Mouse (Mus musculus) adrenal gland (tissue): ENCODE data around the gene Creb3l1.

Experiments
- intact Hi-C: fragments of 180-260 bp; cut with DNase I; formaldehyde crosslinking; loops from one replicate; pipeline ENCODE4 v1.15.1; 2025

Gene Creb3l1

DNA sequence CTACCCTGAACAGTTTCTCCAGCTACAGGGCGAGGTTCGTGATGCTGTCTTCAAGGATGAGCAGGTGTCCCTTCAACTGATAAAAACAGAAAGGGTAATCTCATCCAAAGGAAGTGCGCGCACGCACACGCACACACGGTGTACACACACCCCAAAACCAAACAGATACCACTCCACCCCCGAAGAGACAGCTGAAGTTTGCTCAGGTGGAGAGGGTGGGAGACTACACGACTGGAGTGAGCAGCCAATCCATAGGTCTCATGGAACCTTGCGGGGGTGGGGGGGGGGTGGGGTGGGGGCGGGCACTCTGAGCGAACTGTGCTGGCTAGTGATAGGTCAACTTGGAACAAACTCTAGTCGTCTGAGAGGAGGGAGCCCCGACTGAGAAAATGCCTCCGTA lies 17.2 kb upstream of the Creb3l1 start:
- intact Hi-C loops = no loop called here

- intact Hi-C loops = no loop called here
Measured at GRCm38 (mm10) chr2:92034273-92034672, 10.0 kb upstream of the Creb3l1 start.

DNA sequence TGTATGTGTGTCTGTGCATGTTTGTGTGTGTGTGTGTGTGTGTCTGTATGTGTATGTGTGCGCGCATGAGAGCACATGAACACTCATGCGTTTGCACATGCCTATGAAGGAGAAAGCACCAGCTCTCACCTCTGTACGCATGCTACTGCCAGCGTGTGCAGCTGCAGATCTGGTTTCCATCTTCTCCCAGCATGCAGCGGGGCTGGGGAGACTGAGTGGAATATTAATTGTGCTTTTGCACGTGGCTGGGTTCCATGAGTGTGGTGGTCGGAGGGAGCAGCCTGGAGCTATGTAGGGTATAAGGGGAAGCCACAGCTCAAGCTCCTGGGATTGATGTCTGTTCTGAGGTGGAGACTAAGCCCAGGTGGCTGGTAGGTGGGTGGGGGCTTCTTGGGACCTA lies 6.3 kb upstream of the Creb3l1 start:
- intact Hi-C loops = no loop called here

DNA sequence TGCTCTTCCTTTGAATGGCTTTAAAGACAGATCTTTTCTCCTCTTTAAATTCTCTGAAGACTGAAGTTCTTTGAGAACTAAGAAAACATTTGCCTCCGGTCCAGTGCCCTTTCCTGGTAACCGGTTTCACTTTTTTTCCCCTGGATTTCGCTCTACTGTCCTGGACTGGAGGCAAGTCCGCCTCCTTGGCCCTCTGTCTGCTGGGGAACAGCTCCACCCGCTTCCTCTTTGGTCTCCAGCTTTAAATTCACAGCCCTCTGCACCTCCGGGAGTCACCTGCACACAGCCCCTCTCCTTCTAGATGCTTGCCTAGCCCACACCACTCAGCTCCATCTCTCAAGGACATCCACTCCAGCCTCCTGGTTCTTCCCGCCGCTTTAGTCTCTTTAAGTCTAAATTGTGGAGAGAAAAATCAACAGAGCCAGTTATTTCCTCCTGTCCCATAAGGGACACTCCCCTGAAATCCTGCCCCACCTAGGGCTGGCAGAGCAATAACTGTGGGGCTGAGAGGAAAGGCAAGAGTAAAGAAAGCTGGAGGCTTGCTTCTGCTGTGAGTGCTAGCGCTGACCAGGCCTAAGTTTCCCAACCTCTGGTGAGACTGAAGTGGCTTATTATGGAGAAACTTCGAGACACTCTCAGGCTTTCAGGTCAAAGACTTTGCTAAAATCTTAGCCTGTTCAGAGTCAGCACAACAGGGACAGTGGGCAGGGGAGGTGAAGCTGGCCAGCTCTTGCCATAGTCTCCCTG lies 5.3 kb upstream of the Creb3l1 start:
- intact Hi-C loops = no loop called here

DNA sequence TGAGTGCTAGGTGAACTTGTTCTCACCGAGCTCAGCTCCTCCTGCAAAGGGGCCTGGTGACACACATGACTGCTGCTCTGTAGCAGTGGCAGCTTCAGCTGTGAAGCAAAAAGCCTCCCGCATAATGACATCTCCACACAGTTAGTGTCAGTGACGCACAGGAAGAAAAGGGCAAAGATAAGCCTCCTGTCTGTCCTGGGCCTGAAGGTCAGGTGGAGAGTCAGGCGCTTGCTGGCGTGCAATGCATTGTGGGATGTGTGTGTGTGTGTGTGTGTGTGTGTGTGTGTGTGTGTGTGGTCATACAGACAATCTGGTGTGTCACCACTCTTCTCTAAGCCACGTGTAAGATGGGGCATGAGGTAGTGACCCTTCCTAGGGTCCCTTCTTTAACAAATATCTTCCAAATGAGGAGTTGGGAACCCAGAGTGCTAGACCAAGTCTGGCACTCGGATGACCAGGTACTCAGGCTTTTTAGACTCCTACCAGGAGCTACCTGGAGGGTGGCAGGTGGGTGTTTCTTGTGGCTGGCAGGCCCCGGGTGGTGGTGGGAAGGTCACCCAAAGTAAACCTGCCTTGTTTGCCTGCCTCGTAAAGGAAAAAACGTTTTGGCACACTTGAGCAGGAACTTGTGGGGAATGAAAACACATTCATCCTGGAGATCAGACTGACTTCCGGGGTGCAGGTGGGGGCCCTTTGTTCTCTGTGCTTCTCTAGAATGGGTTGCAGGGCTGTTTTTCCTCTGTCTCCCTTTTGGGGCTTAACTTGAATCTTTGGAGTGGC lies 3.7 kb upstream of the Creb3l1 start:
- intact Hi-C loops = no loop called here

GRCm38 (mm10) chr2:92025966-92026365 lies 1.7 kb upstream of the Creb3l1 start:
- intact Hi-C loops = no loop called here

DNA sequence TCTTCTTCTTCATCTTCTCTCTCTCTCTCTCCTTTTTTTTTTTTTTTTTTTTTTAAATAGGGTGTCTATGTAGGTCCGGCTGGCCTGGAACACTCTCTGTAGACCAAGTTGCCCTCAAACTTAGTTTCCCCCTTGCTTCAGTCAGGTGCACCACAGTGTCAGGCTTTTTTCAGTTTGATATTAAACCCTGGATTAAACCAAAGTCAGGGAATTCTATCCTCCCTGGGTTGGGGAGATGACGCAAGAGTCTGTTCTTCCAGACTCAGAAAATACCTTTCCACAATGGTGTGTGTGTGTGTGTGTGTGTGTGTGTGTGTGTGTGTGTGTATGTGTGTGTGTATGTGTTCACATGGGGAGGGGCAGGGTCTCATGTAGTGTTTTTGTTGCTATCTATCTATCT lies 900 bp upstream of the Creb3l1 start:
- intact Hi-C loops = no loop called here

DNA sequence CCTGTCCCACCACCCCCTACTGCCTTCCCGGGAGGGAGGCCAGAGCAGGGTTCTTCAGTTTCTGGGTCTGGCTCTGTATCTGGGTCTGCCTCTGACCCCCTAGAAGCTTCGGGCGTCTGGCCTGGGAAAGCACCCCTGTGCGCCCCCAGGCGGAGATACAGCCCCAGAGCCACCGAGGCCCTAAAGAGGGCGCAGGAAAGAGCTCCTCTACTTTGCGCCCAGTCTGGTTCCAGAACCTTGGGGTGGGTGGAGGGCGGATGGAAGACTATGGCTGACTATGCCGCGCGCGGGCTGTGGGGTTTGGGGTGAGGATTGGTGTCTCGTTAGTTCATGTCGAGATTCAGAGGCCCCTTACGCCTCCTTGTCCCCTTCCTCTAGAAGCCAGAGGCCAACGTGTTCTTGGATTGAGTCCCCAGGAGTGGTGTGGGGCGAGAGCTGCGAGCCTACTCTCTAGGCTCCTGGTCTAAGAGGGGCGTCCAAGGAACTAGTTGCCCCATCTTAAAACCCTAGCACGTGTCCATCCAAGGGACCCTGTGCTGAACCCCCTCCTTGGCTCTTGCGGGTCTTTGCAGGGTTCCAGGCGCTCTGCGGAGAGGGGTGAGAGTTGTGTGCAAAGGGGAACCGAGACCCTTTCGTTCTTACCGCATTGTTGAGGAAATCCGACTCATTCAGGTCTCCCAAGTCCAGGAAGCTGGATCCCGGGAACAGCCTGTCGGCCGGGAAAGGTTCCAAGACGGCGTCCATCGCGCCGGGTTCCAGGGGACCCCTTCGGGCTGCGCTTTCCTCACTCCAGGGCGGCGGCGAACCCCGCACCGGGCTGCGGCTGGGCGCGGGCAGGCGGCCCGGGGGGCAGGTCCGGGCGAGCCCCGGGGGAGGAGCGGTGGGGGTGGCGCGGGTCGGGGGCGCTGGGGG lies 684 bp downstream of the Creb3l1 start:
- intact Hi-C loops = no loop called here

GRCm38 (mm10) chr2:92020676-92021265 lies 3.5 kb downstream of the Creb3l1 start:
- intact Hi-C loops = no loop called here

DNA sequence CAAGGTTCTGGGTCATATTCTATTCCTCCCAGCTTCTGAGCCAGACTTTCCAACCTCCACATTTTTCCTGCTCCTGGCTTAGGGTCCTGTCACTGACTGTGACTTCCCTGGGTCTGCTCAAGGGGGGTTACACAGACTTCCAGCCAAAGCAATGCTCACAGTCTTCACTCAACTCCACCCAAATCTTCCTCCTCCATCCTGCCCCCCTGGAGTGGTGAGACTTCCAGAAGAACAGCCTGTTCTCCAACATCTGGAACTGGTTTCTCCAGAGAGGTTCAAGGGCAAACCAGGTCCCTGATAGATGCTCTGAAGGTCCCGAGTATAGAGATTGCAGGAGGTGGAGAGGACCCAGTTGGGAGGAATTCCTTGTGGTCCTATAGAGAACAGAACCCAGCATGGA lies 6.9 kb downstream of the Creb3l1 start:
- intact Hi-C loops = no loop called here

DNA sequence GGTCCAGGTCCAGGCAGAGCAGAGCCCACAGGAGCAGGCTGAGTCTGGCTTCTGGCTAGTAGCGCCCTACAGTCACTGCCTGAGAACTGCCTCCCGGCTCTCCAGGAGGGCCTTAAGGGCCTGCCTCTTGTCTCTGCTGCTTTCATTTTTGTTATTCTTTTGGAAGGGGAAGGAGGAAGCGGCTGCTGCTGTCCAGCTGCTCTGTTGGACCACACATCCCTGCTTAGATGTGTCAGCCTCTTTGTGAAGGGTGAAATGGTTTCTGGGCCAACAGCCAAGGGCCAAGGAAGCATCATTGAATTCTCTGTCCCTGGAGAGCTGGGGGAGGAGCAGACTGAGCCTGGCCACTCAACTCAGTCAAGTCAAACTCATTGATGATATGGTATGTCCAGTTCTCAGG lies 7.3 kb downstream of the Creb3l1 start:
- intact Hi-C loops = no loop called here

GRCm38 (mm10) chr2:92014891-92015290 lies 9.4 kb downstream of the Creb3l1 start:
- intact Hi-C loops = no loop called here

GRCm38 (mm10) chr2:92014248-92014647 lies 10.1 kb downstream of the Creb3l1 start:
- intact Hi-C loops = no loop called here

DNA sequence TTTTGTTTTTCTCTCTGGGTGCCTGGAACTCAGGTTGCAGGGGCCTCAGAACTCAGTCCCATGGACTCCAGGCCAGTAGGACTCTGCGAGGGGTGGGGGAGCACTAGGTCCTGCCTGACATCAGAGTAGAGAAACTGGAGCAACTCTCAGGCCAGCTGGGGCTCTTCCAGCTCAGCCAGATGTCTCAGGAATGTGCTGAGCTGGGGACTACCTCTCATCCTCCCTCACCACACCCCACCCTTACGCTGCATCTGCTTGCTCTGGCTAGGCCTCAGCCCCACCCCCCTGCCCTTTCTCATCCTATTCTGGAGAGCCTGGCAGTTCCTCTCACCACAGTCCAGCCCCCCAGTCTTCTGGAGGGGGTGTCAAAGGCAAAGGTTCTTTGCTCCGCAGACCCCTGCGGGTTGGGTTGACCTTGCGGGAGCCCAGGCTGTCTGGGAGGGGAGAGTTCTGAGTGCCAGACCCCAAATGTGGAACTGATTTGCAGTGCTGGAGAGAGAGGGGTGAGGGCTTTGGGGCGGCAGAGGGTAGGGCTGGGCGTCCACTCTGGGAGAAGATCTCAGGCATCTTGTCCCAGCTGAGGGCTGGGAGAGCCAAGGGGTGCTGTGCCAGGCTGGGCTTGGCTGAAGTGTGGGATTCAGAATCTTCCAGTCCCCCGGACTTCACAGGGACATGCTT lies 11.4 kb downstream of the Creb3l1 start:
- intact Hi-C loops = no loop called here

DNA sequence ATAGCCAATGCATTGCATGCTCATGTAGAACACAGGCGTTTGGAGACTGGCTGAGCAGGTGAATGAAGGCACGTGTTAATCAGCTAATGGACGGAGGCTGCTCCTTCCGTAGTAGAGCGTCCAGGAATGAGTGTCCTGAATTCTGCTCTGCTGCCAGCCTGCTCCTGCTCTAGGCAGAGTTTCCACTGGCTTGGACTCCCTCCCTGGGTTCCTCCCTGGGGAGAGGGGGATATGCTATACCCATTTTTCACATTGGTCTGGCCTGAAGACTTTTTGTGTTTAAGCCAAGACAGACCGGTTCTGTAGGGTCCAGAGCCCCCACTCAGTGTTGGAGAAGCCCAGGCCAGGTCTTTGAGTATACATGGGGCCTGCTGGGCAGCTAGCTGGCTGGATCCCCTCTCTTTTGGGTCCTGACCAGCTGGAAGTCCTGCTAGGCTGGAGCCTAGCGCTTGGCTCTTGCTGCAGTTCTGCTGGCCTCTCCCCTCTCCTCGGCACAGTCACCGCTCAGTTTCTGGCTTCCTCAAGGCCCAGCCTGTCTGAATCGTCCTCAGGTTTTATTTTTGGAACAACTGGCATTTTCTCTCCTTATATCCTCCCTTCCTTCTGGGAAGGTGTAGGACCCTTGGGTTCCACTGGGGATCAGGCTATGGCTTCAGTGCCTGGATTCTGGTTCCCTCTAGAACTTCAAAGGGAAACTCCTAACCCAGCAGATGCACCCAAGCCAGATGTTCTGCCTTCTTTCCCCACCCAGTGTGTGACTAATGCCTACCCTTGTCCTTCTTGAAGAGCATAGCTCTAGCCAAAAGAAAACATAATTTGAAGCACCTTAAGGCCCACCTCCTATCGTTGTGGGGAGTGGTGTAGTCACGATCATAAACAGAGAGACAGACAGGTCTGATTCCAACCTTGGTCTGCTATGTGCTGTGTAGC lies 12.6 kb downstream of the Creb3l1 start:
- intact Hi-C loops = no loop called here

- intact Hi-C loops = loop anchor here (5.0 kb wide), 1 partner anchor 48 kb away; no protein-coding TSS in a partner anchor
Measured at GRCm38 (mm10) chr2:92008623-92009404, 15.5 kb downstream of the Creb3l1 start.

- intact Hi-C loops = loop anchor here (5.0 kb wide), 1 partner anchor 49 kb away; no protein-coding TSS in a partner anchor
Measured at GRCm38 (mm10) chr2:92007933-92008622, 16.2 kb downstream of the Creb3l1 start.
